Mouse (Mus musculus) olfactory bulb, adult 2 months (tissue): Measurements from ENCODE around the gene Rab25.
A peak's percentile ranks its signal among the peaks of the same experiment; 100 is the strongest.

Experiments
- CTCF ChIP-seq: fragments of 200-500 bp; IDR thresholded peaks from 2 replicates; pipeline ENCODE4 v1.5.1; 2012; ENCODE audit warnings: low read depth, mild to moderate bottlenecking, low read length, moderate library complexity; ENCODE audit not compliant: insufficient read depth
- POLR2A ChIP-seq: fragments of 200-500 bp; IDR thresholded peaks from 2 replicates; pipeline ENCODE4 v1.6.1; 2012; ENCODE audit warnings: mild to moderate bottlenecking, low read depth, low read length, moderate library complexity; ENCODE audit not compliant: insufficient read depth

DNA sequence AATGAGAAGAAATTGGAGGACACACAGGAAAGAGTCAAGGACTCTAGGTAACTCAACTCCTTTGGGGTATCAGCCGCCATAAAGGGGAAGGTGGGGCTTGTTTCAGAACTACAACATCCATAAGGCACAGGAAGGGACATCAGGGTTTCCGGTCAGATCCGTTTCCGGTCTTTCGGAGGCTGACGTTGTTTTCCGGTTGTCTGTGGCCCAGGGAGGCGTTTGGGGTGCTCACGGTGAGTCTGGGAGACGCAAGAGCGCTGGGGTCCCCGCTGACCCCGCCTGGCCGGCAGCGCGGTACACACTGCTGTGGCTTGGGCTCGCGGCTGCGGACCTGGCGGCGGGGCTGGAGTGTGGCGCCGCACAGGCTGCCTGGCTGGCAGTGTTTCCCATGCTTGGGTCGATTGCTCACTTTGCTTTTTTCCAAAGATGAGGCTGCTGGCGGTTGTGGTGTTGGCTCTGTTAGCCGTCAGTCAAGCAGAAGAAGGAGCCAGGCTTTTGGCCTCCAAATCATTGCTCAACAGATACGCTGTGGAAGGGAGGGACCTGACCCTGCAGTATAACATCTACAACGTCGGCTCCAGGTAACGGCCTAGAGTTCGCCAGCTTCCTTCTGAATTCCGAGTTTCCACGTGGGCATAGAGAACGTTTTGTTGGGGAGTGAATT lies 31.5 kb upstream of the Rab25 start:
- TF ChIP-seq CTCF: no peak
- TF ChIP-seq POLR2A: peak; percentile 71
